ENCODE assay signal across 25 mouse cellular contexts in genomic region chr8:95376309-95376999, GRCm38 (mm10). TPM values are rescaled to one million over a fixed set of nuclear protein-coding genes. Genes with fewer than 3 reads are reported as not detected.
DNase-seq lines count a peak whose midpoint lies in the region; ATAC-seq lines count a peak whose summit lies in the region.
"Had no signal": no experiment of that assay in that cellular context is flagged by ENCODE, and none has a peak within 500 bp of the region (broad histone marks: within the 10 kb centered on the region; RNA-seq: fewer than 3 reads in every experiment).

No protein-coding gene starts in this region.

- peak; percentile 44 for ATAC-seq in embryonic facial prominence, embryonic 14.5 days (ENCODE audit: low read depth)
- ATAC-seq in heart, embryonic 15.5 days (replicated peaks; ENCODE audit: insufficient number of reproducible peaks, insufficient read depth, low FRiP score, low read depth): no peak; the same call in 1 of the 2 replicates
- 0 out of 2 replicates have a peak, but pooled peaks have one; percentile 33 for ATAC-seq in midbrain, embryonic 11.5 days (ENCODE audit: low FRiP score)
- no peak for ATAC-seq in stomach, embryonic 16.5 days (ENCODE audit: insufficient read depth, low FRiP score)
- ATAC-seq: activated CD4-positive, CD25-positive, alpha-beta regulatory T cell, adult 4 months; forebrain, embryonic 13.5 days had no signal

- peak; percentile 25 for DNase-seq in embryonic facial prominence, embryonic 14.5 days (ENCODE audit: low spot score)
- no peak for DNase-seq in embryonic facial prominence, embryonic 10.5 days (ENCODE audit: low spot score)
- DNase-seq in heart, postnatal 10 days: no peak
- peak; percentile 72 for DNase-seq in midbrain, embryonic 11.5 days (ENCODE audit: low spot score, missing footprints)
- no peak for DNase-seq in midbrain, embryonic 10.5 days (ENCODE audit: low spot score)
- DNase-seq in left cerebral cortex, postnatal 36 days (ENCODE audit: low spot score in 2 of 2): no peak
- DNase-seq: adrenal gland, adult 8-10 months; cerebellum, adult 11-12 months; cerebellum, postnatal 14 days; heart, postnatal 36 days; kidney, postnatal 25 days; lung, postnatal 10 days; midbrain, embryonic 14.5 days; right cerebral cortex, adult 18-20 months; right cerebral cortex, postnatal 4 days; thymus, postnatal 25 days had no signal

- H3K4me3 ChIP-seq in embryonic facial prominence, embryonic 14.5 days (ENCODE audit: low read depth, low read length): no peak overlapping the region
- no peak overlapping the region for H3K4me3 ChIP-seq in embryonic facial prominence, embryonic 10.5 days
- no peak overlapping the region for H3K4me3 ChIP-seq in heart, embryonic 15.5 days
- no peak overlapping the region for H3K4me3 ChIP-seq in midbrain, embryonic 11.5 days (ENCODE audit: low read depth, low read length)
- H3K4me3 ChIP-seq in midbrain, embryonic 10.5 days: no peak overlapping the region
- H3K4me3 ChIP-seq in stomach, embryonic 16.5 days (replicated peaks; ENCODE audit: low read length): no peak overlapping the region
- H3K4me3 ChIP-seq: embryonic facial prominence, embryonic 13.5 days; forebrain, embryonic 13.5 days; layer of hippocampus, adult 2 months; limb, embryonic 13.5 days; liver, embryonic 15.5 days had no signal

- intact Hi-C loops in heart, postnatal 10 days (cut with DNase I): no loop called here
- intact Hi-C loops in left cerebral cortex, postnatal 36 days (cut with DNase I): no loop called here

- H3K9me3 ChIP-seq in embryonic facial prominence, embryonic 14.5 days (ENCODE audit: control insufficient read depth, low read length): no peaks in the 10 kb centered on the region
- H3K9me3 ChIP-seq in embryonic facial prominence, embryonic 10.5 days: no peaks in the 10 kb centered on the region
- H3K9me3 ChIP-seq in heart, embryonic 15.5 days (replicated peaks): no peaks in the 10 kb centered on the region
- no peaks in the 10 kb centered on the region for H3K9me3 ChIP-seq in midbrain, embryonic 11.5 days (ENCODE audit: control insufficient read depth, low read length)
- H3K9me3 ChIP-seq in midbrain, embryonic 10.5 days (replicated peaks): no peaks in the 10 kb centered on the region
- no peaks in the 10 kb centered on the region for H3K9me3 ChIP-seq in stomach, embryonic 16.5 days (replicated peaks; ENCODE audit: control insufficient read depth, low read length)
- H3K9me3 ChIP-seq: embryonic facial prominence, embryonic 13.5 days; forebrain, embryonic 13.5 days; limb, embryonic 13.5 days; liver, embryonic 15.5 days had no signal

- no peaks in the 10 kb centered on the region for H3K36me3 ChIP-seq in embryonic facial prominence, embryonic 14.5 days (ENCODE audit: control insufficient read depth, insufficient read depth, low read length)
- peaks cover 26% of the 10 kb centered on the region for H3K36me3 ChIP-seq in embryonic facial prominence, embryonic 10.5 days (replicated peaks)
- H3K36me3 ChIP-seq in heart, embryonic 15.5 days: peaks cover 20% of the 10 kb centered on the region; the same call in 1 of the 2 replicates
- H3K36me3 ChIP-seq in midbrain, embryonic 11.5 days (ENCODE audit: control insufficient read depth, insufficient read depth, low read length): peaks cover 2% of the 10 kb centered on the region; the same call in 1 of the 2 replicates
- H3K36me3 ChIP-seq in midbrain, embryonic 10.5 days: peaks cover 34% of the 10 kb centered on the region
- no peaks in the 10 kb centered on the region for H3K36me3 ChIP-seq in stomach, embryonic 16.5 days (ENCODE audit: control insufficient read depth, insufficient read depth, low read length)
- H3K36me3 ChIP-seq: liver, embryonic 15.5 days had no signal

- H3K4me2 ChIP-seq in embryonic facial prominence, embryonic 14.5 days (ENCODE audit: low read depth, low read length): no peak overlapping the region
- no peak overlapping the region for H3K4me2 ChIP-seq in heart, embryonic 15.5 days
- no peak overlapping the region for H3K4me2 ChIP-seq in midbrain, embryonic 11.5 days
- H3K4me2 ChIP-seq in stomach, embryonic 16.5 days (ENCODE audit: low read depth, low read length): no peak overlapping the region
- H3K4me2 ChIP-seq: embryonic facial prominence, embryonic 13.5 days; forebrain, embryonic 13.5 days; hindbrain, embryonic 14.5 days; limb, embryonic 13.5 days; liver, embryonic 15.5 days had no signal

- H3K27ac ChIP-seq in embryonic facial prominence, embryonic 14.5 days (replicated peaks; ENCODE audit: low read depth, low read length): 0 out of 2 replicates have a peak overlapping the region, but pooled peaks have one; percentile 11
- no peak overlapping the region for H3K27ac ChIP-seq in embryonic facial prominence, embryonic 10.5 days (replicated peaks)
- peak overlapping the region; percentile 81; the same call in 1 of the 2 replicates for H3K27ac ChIP-seq in heart, embryonic 15.5 days
- H3K27ac ChIP-seq in midbrain, embryonic 11.5 days (ENCODE audit: low read depth, low read length): no peak overlapping the region
- H3K27ac ChIP-seq in midbrain, embryonic 10.5 days (replicated peaks): no peak overlapping the region
- H3K27ac ChIP-seq in stomach, embryonic 16.5 days (ENCODE audit: low read length): peak overlapping the region; percentile 93
- H3K27ac ChIP-seq: embryonic facial prominence, embryonic 13.5 days; forebrain, embryonic 13.5 days; hindbrain, embryonic 14.5 days; layer of hippocampus, adult 2 months; limb, embryonic 13.5 days; liver, embryonic 15.5 days had no signal

- WGBS in embryonic facial prominence, embryonic 14.5 days: 72% methylated on average over 11 of the region's 12 CpGs
- 84% methylated on average over 12 of the region's 12 CpGs for WGBS in embryonic facial prominence, embryonic 10.5 days
- 66% methylated on average over 12 of the region's 12 CpGs for WGBS in heart, embryonic 15.5 days
- WGBS in midbrain, embryonic 11.5 days: 84% methylated on average over 12 of the region's 12 CpGs
- WGBS in midbrain, embryonic 10.5 days: 84% methylated on average over 12 of the region's 12 CpGs
- WGBS in stomach, embryonic 16.5 days: 72% methylated on average over 12 of the region's 12 CpGs

- 0 out of 2 replicates have a peak, but pooled peaks cover 5% of the 10 kb centered on the region for H3K4me1 ChIP-seq in embryonic facial prominence, embryonic 14.5 days (ENCODE audit: control insufficient read depth, insufficient read depth, low read length)
- H3K4me1 ChIP-seq in embryonic facial prominence, embryonic 10.5 days: peaks cover 29% of the 10 kb centered on the region
- peaks cover 52% of the 10 kb centered on the region for H3K4me1 ChIP-seq in heart, embryonic 15.5 days (replicated peaks)
- H3K4me1 ChIP-seq in midbrain, embryonic 11.5 days (ENCODE audit: control insufficient read depth, insufficient read depth, low read length): no peaks in the 10 kb centered on the region
- H3K4me1 ChIP-seq in midbrain, embryonic 10.5 days: peaks cover 4% of the 10 kb centered on the region; the same call in 1 of the 2 replicates
- peaks cover 30% of the 10 kb centered on the region for H3K4me1 ChIP-seq in stomach, embryonic 16.5 days (ENCODE audit: control insufficient read depth, insufficient read depth, low read length)
- H3K4me1 ChIP-seq: liver, embryonic 15.5 days had no signal

- H3K9ac ChIP-seq in embryonic facial prominence, embryonic 14.5 days (ENCODE audit: low read depth, low read length): no peak overlapping the region
- H3K9ac ChIP-seq in heart, embryonic 15.5 days: no peak overlapping the region
- no peak overlapping the region for H3K9ac ChIP-seq in midbrain, embryonic 11.5 days (ENCODE audit: low read length)
- H3K9ac ChIP-seq in stomach, embryonic 16.5 days (ENCODE audit: low read length): no peak overlapping the region
- H3K9ac ChIP-seq: embryonic facial prominence, embryonic 13.5 days; forebrain, embryonic 13.5 days; hindbrain, embryonic 14.5 days; limb, embryonic 13.5 days; liver, embryonic 15.5 days had no signal

- H3K27me3 ChIP-seq in embryonic facial prominence, embryonic 14.5 days (replicated peaks; ENCODE audit: control insufficient read depth, insufficient read depth, low read length): no peaks in the 10 kb centered on the region
- H3K27me3 ChIP-seq in embryonic facial prominence, embryonic 10.5 days (replicated peaks; ENCODE audit: low read depth, poor library complexity, severe bottlenecking): no peaks in the 10 kb centered on the region
- H3K27me3 ChIP-seq in heart, embryonic 15.5 days: no peaks in the 10 kb centered on the region
- no peaks in the 10 kb centered on the region for H3K27me3 ChIP-seq in midbrain, embryonic 11.5 days (ENCODE audit: control insufficient read depth, insufficient read depth, low read length)
- no peaks in the 10 kb centered on the region for H3K27me3 ChIP-seq in midbrain, embryonic 10.5 days (ENCODE audit: low read depth, poor library complexity, severe bottlenecking)
- no peaks in the 10 kb centered on the region for H3K27me3 ChIP-seq in stomach, embryonic 16.5 days (ENCODE audit: control insufficient read depth, insufficient read depth, low read length)
- H3K27me3 ChIP-seq: embryonic facial prominence, embryonic 13.5 days; forebrain, embryonic 13.5 days; limb, embryonic 13.5 days had no signal

RNA-seq across cellular contexts. Expression of gene Mmp15, which starts 24.4 kb away (rescaled TPM):
- polyA plus RNA-seq in embryonic facial prominence, embryonic 14.5 days (2014; fragmentation: Nextera tagmentation; extraction: Ambion mirVana): 14.9 and 15.3 TPM in 2 replicates
- 11.3 and 12.5 TPM in 2 replicates for polyA plus RNA-seq in embryonic facial prominence, embryonic 10.5 days (2016; fragmentation: Nextera tagmentation; extraction: Ambion mirVana)
- polyA plus RNA-seq in heart, embryonic 15.5 days (2015; fragmentation: Nextera tagmentation; extraction: Ambion mirVana): 35.2 and 42.8 TPM in 2 replicates
- 100 to 1,000 TPM; 113 to 155 TPM for total RNA-seq in heart, postnatal 10 days (2021)
- 11.7 and 13.5 TPM in 2 replicates for polyA plus RNA-seq in midbrain, embryonic 11.5 days (2014; fragmentation: Nextera tagmentation; extraction: Ambion mirVana)
- polyA plus RNA-seq in midbrain, embryonic 10.5 days (2016; fragmentation: Nextera tagmentation; extraction: Ambion mirVana): 12.8 and 14.8 TPM in 2 replicates
- polyA plus RNA-seq in stomach, embryonic 16.5 days (2015; fragmentation: Nextera tagmentation; extraction: Ambion mirVana): 13.4 and 15.3 TPM in 2 replicates
- total RNA-seq in left cerebral cortex, postnatal 36 days (2021): 10 to 100 TPM; 18.9 to 19.6 TPM

RNA-seq across cellular contexts. Expression of gene Usb1, which starts 44.4 kb away (rescaled TPM):
- polyA plus RNA-seq in embryonic facial prominence, embryonic 14.5 days (2014; fragmentation: Nextera tagmentation; extraction: Ambion mirVana): 36.3 and 38.0 TPM in 2 replicates
- 42.2 and 47.0 TPM in 2 replicates for polyA plus RNA-seq in embryonic facial prominence, embryonic 10.5 days (2016; fragmentation: Nextera tagmentation; extraction: Ambion mirVana)
- 26.7 and 32.0 TPM in 2 replicates for polyA plus RNA-seq in heart, embryonic 15.5 days (2015; fragmentation: Nextera tagmentation; extraction: Ambion mirVana)
- 10 to 100 TPM; 17.2 to 23.9 TPM for total RNA-seq in heart, postnatal 10 days (2021)
- 33.3 and 37.6 TPM in 2 replicates for polyA plus RNA-seq in midbrain, embryonic 11.5 days (2014; fragmentation: Nextera tagmentation; extraction: Ambion mirVana)
- 47.7 and 50.1 TPM in 2 replicates for polyA plus RNA-seq in midbrain, embryonic 10.5 days (2016; fragmentation: Nextera tagmentation; extraction: Ambion mirVana)
- 38.7 and 42.0 TPM in 2 replicates for polyA plus RNA-seq in stomach, embryonic 16.5 days (2015; fragmentation: Nextera tagmentation; extraction: Ambion mirVana)
- 10 to 100 TPM; 12.0 to 13.6 TPM for total RNA-seq in left cerebral cortex, postnatal 36 days (2021)

RNA-seq across cellular contexts. Expression of gene Zfp319, which starts 44.7 kb away (rescaled TPM):
- 8.4 and 8.9 TPM in 2 replicates for polyA plus RNA-seq in embryonic facial prominence, embryonic 14.5 days (2014; fragmentation: Nextera tagmentation; extraction: Ambion mirVana)
- 11.5 and 12.4 TPM in 2 replicates for polyA plus RNA-seq in embryonic facial prominence, embryonic 10.5 days (2016; fragmentation: Nextera tagmentation; extraction: Ambion mirVana)
- 4.9 and 7.3 TPM in 2 replicates for polyA plus RNA-seq in heart, embryonic 15.5 days (2015; fragmentation: Nextera tagmentation; extraction: Ambion mirVana)
- total RNA-seq in heart, postnatal 10 days (2021): 10 to 100 TPM; 12.2 to 13.9 TPM
- polyA plus RNA-seq in midbrain, embryonic 11.5 days (2014; fragmentation: Nextera tagmentation; extraction: Ambion mirVana): 8.3 and 8.6 TPM in 2 replicates
- 11.1 and 14.1 TPM in 2 replicates for polyA plus RNA-seq in midbrain, embryonic 10.5 days (2016; fragmentation: Nextera tagmentation; extraction: Ambion mirVana)
- 6.5 and 7.0 TPM in 2 replicates for polyA plus RNA-seq in stomach, embryonic 16.5 days (2015; fragmentation: Nextera tagmentation; extraction: Ambion mirVana)
- 10 to 100 TPM; 15.6 to 16.3 TPM for total RNA-seq in left cerebral cortex, postnatal 36 days (2021)

RNA-seq across cellular contexts. Expression of gene Cfap20, which starts 58.2 kb away (rescaled TPM):
- 150 and 152 TPM in 2 replicates for polyA plus RNA-seq in embryonic facial prominence, embryonic 14.5 days (2014; fragmentation: Nextera tagmentation; extraction: Ambion mirVana)
- 141 and 148 TPM in 2 replicates for polyA plus RNA-seq in embryonic facial prominence, embryonic 10.5 days (2016; fragmentation: Nextera tagmentation; extraction: Ambion mirVana)
- 146 and 147 TPM in 2 replicates for polyA plus RNA-seq in heart, embryonic 15.5 days (2015; fragmentation: Nextera tagmentation; extraction: Ambion mirVana)
- 10 to 100 TPM; 42.7 to 57.6 TPM for total RNA-seq in heart, postnatal 10 days (2021)
- polyA plus RNA-seq in midbrain, embryonic 11.5 days (2014; fragmentation: Nextera tagmentation; extraction: Ambion mirVana): 139 and 142 TPM in 2 replicates
- polyA plus RNA-seq in midbrain, embryonic 10.5 days (2016; fragmentation: Nextera tagmentation; extraction: Ambion mirVana): 145 and 150 TPM in 2 replicates
- polyA plus RNA-seq in stomach, embryonic 16.5 days (2015; fragmentation: Nextera tagmentation; extraction: Ambion mirVana): 123 and 134 TPM in 2 replicates
- 10 to 100 TPM; 49.3 to 66.1 TPM for total RNA-seq in left cerebral cortex, postnatal 36 days (2021)

Comparison
In these comparisons a context has a peak if more than half of its experiments do, and no peak if none do; other contexts are left out.
1. DNase-seq: peak in embryonic facial prominence, embryonic 14.5 days (single experiment) and midbrain, embryonic 11.5 days (single experiment); none in embryonic facial prominence, embryonic 10.5 days (single experiment), heart, postnatal 10 days (0 of 2), midbrain, embryonic 10.5 days (single experiment) and left cerebral cortex, postnatal 36 days (0 of 2).
2. H3K27ac ChIP-seq: peak in embryonic facial prominence, embryonic 14.5 days (single experiment), heart, embryonic 15.5 days (single experiment) and stomach, embryonic 16.5 days (single experiment); none in embryonic facial prominence, embryonic 10.5 days (single experiment), midbrain, embryonic 11.5 days (single experiment) and midbrain, embryonic 10.5 days (single experiment).
3. ATAC-seq: peak in embryonic facial prominence, embryonic 14.5 days (single experiment) and midbrain, embryonic 11.5 days (single experiment); none in heart, embryonic 15.5 days (single experiment) and stomach, embryonic 16.5 days (single experiment).